Mouse (Mus musculus): ENCODE data around the gene G6pc3. TPM values are rescaled to one million over a fixed set of nuclear protein-coding genes. Genes with fewer than 3 reads are reported as not detected.

G6pc3 gene
- total and polyA plus RNA-seq, 2 experiments from 2014 or later, result 46.2 to 70.1 TPM

- peaks cover 65% of the 10 kb centered on the region for H3K36me3 ChIP-seq (ENCODE audit: insufficient read depth, low read length)
- H3K27me3 ChIP-seq (ENCODE audit: insufficient read depth, low read length), result no peaks in the 10 kb centered on the region
- no peaks in the 10 kb centered on the region for H3K4me1 ChIP-seq (ENCODE audit: insufficient read depth, low read length)
- H3K27ac ChIP-seq, result no peak overlapping the region
- whole genome bisulfite sequencing, result 75% methylated on average over 5 of the region's 6 CpGs
- ATAC-seq, result no peak
- H3K4me2 ChIP-seq (ENCODE audit: low read depth, low read length), result no peak overlapping the region
- no peak overlapping the region for H3K9ac ChIP-seq (replicated peaks; ENCODE audit: low read length)
- DNase-seq (ENCODE audit: low spot score), result no peak
- no peak overlapping the region for H3K4me3 ChIP-seq (ENCODE audit: low read length)
- H3K9me3 ChIP-seq (ENCODE audit: low read length), result no peaks in the 10 kb centered on the region
- TF ChIP-seq CTCF (IDR thresholded peaks at IDR 0.05; ENCODE audit: low read depth), result peak; percentile 12; the same call in 1 of the 2 replicates
Observed at GRCm38 (mm10) chr11:102198245-102198644, 8.8 kb downstream of the G6pc3 start.

- no peak overlapping the region for H3K4me2 ChIP-seq (ENCODE audit: low read depth, low read length)
- H3K27ac ChIP-seq, result no peak overlapping the region
- H3K4me1 ChIP-seq (ENCODE audit: insufficient read depth, low read length), result no peaks in the 10 kb centered on the region
- ATAC-seq, result no peak
- no peak for TF ChIP-seq CTCF (IDR thresholded peaks at IDR 0.05; ENCODE audit: low read depth)
- H3K36me3 ChIP-seq (ENCODE audit: insufficient read depth, low read length), result peaks cover 74% of the 10 kb centered on the region
- no peak for DNase-seq (ENCODE audit: low spot score)
- H3K4me3 ChIP-seq (ENCODE audit: low read length), result no peak overlapping the region
- no peaks in the 10 kb centered on the region for H3K27me3 ChIP-seq (ENCODE audit: insufficient read depth, low read length)
- 67% methylated on average over 9 of the region's 9 CpGs for WGBS
- H3K9ac ChIP-seq (replicated peaks; ENCODE audit: low read length), result no peak overlapping the region
- no peaks in the 10 kb centered on the region for H3K9me3 ChIP-seq (ENCODE audit: low read length)
Observed at GRCm38 (mm10) chr11:102199856-102200255, 10.4 kb downstream of the G6pc3 start.

GRCm38 (mm10) chr11:102201408-102201821, 12.0 kb downstream of the G6pc3 start:
- ATAC-seq, result no peak
- H3K36me3 ChIP-seq (ENCODE audit: insufficient read depth, low read length), result peaks cover 65% of the 10 kb centered on the region
- 73% methylated on average over 12 of the region's 12 CpGs for WGBS

GRCm38 (mm10) chr11:102206481-102206880, 17.1 kb downstream of the G6pc3 start:
- H3K36me3 ChIP-seq (ENCODE audit: insufficient read depth, low read length), result peaks cover 26% of the 10 kb centered on the region
- no peak for TF ChIP-seq CTCF (IDR thresholded peaks at IDR 0.05; ENCODE audit: low read depth)
- H3K4me2 ChIP-seq (ENCODE audit: low read depth, low read length), result no peak overlapping the region
- peaks cover 10% of the 10 kb centered on the region for H3K4me1 ChIP-seq (ENCODE audit: insufficient read depth, low read length)
- no peaks in the 10 kb centered on the region for H3K27me3 ChIP-seq (ENCODE audit: insufficient read depth, low read length)
- no peak overlapping the region for H3K9ac ChIP-seq (replicated peaks; ENCODE audit: low read length)
- DNase-seq (ENCODE audit: low spot score) (no peak), ATAC-seq (no peak)
- no peaks in the 10 kb centered on the region for H3K9me3 ChIP-seq (ENCODE audit: low read length)
- no peak overlapping the region for H3K27ac ChIP-seq
- H3K4me3 ChIP-seq (ENCODE audit: low read length), result no peak overlapping the region
- WGBS, result 66% methylated on average over 23 of the region's 30 CpGs

More at GRCm38 (mm10) chr11:102201408-102201821, 12.0 kb downstream of the G6pc3 start:
- Histone ChIP-seq H3K27me3 (ENCODE audit: insufficient read depth, low read length) (no peaks in the 10 kb centered on the region), H3K4me2 (ENCODE audit: low read depth, low read length) (no peak overlapping the region), H3K4me1 (ENCODE audit: insufficient read depth, low read length) (no peaks in the 10 kb centered on the region), H3K9ac (replicated peaks; ENCODE audit: low read length) (no peak overlapping the region), H3K27ac (no peak overlapping the region), H3K9me3 (ENCODE audit: low read length) (no peaks in the 10 kb centered on the region), H3K4me3 (ENCODE audit: low read length) (no peak overlapping the region)
- peak; percentile 31 for TF ChIP-seq CTCF (IDR thresholded peaks at IDR 0.05; ENCODE audit: low read depth)
- no peak for DNase-seq (ENCODE audit: low spot score)

GRCm38 (mm10) chr11:102207825-102208777, 18.7 kb downstream of the G6pc3 start:
- Histone ChIP-seq H3K9ac (replicated peaks; ENCODE audit: low read length) (no peak overlapping the region), H3K27ac (peak overlapping the region; percentile 46; the same call in 1 of the 2 replicates), H3K36me3 (ENCODE audit: insufficient read depth, low read length) (peaks cover 23% of the 10 kb centered on the region), H3K27me3 (ENCODE audit: insufficient read depth, low read length) (no peaks in the 10 kb centered on the region), H3K4me2 (ENCODE audit: low read depth, low read length) (no peak overlapping the region), H3K4me3 (ENCODE audit: low read length) (no peak overlapping the region), H3K4me1 (ENCODE audit: insufficient read depth, low read length) (peaks cover 10% of the 10 kb centered on the region), H3K9me3 (ENCODE audit: low read length) (no peaks in the 10 kb centered on the region)
- TF ChIP-seq CTCF (IDR thresholded peaks at IDR 0.05; ENCODE audit: low read depth), result no peak
- 22% methylated on average over 11 of the region's 11 CpGs for WGBS
- peak; percentile 43 for DNase-seq (ENCODE audit: low spot score)
- ATAC-seq, result peak; percentile 33; the same call in 1 of the 2 replicates

- Histone ChIP-seq H3K36me3 (ENCODE audit: insufficient read depth, low read length) (peaks cover 18% of the 10 kb centered on the region), H3K27me3 (ENCODE audit: insufficient read depth, low read length) (no peaks in the 10 kb centered on the region), H3K9me3 (ENCODE audit: low read length) (no peaks in the 10 kb centered on the region), H3K9ac (replicated peaks; ENCODE audit: low read length) (no peak overlapping the region), H3K4me3 (ENCODE audit: low read length) (no peak overlapping the region), H3K4me1 (ENCODE audit: insufficient read depth, low read length) (peaks cover 10% of the 10 kb centered on the region), H3K27ac (peak overlapping the region; percentile 32; the same call in 1 of the 2 replicates), H3K4me2 (ENCODE audit: low read depth, low read length) (no peak overlapping the region)
- DNase-seq (ENCODE audit: low spot score), result no peak
- TF ChIP-seq CTCF (IDR thresholded peaks at IDR 0.05; ENCODE audit: low read depth), result no peak
- ATAC-seq, result peak; percentile 3; the same call in 1 of the 2 replicates
- 29% methylated on average over 3 of the region's 4 CpGs for WGBS
Observed at GRCm38 (mm10) chr11:102208846-102209245, 19.4 kb downstream of the G6pc3 start.

Data from hindbrain, postnatal 0 days (tissue).